Mouse (Mus musculus): ENCODE results near the gene Gm4064.
"Not testable (repeated sequence)": the region's sequence is repeated elsewhere in the genome, so short reads cannot be mapped to it uniquely, and the experiment has no call there.

Gene Gm4064

GRCm38 (mm10) chrY:2796105-2796504 lies at the start of gene Gm4064:
TSS of gene Gm4064 (minus strand) at chrY:2796205.
- not testable (repeated sequence) for DNase-seq (ENCODE audit: low spot score)

- DNase-seq (ENCODE audit: low spot score) = not testable (repeated sequence)
Observed at GRCm38 (mm10) chrY:2830380-2830779, 34.4 kb upstream of the Gm4064 start, which contains the start of the genes Rbmy and Gm10256. TSS of gene Rbmy (plus strand) at chrY:2830680. TSS of gene Gm10256 (plus strand) at chrY:2830699.

Data from ovary, postnatal 36 days (tissue).